Mouse (Mus musculus) gastrocnemius, postnatal 36 days (tissue): Measurements from ENCODE around the gene Ptpn5. TPM values are rescaled to one million over a fixed set of nuclear protein-coding genes. Genes with fewer than 3 reads are reported as not detected.

Experiments
- microRNA-seq, 2 experiments: library from miRNA; unstranded; fragments of <30 nt; microRNA quantifications; one replicate each; pipeline ENCODE4 v1.2.0; 2021
- total RNA-seq, 2 experiments: library from RNA; stranded (reverse); gene quantifications; 2 replicates each; pipeline ENCODE4 v1.2.3; 2021

Ptpn5 gene
- total RNA-seq, 2 experiments from 2014 or later: not detected

Small RNA genes within 50 kb of the gene (microRNA-seq; reads per million reads assigned to microRNA genes)
- 0 reads per million in 2 experiments for gene Mir7056

Other genes with a start within 250 kb of the Ptpn5 start
- 10 to 100 TPM; 47.2 to 50.3 TPM for gene Tsg101, start 213.7 kb downstream of the Ptpn5 start, total RNA-seq
- 1 to 10 TPM; 9.0 to 9.6 TPM for gene Uevld, start 175.2 kb downstream of the Ptpn5 start, total RNA-seq
- not detected for gene Gm9999, start 150.1 kb downstream of the Ptpn5 start, total RNA-seq
- 1 to 10 TPM; 3.8 to 4.7 TPM for gene Spty2d1, start 125.3 kb downstream of the Ptpn5 start, total RNA-seq
- 1 to 10 TPM; 4.6 to 5.5 TPM for gene Tmem86a, start 83.1 kb downstream of the Ptpn5 start, total RNA-seq
- not detected for gene Mrgpra6, start 71.2 kb upstream of the Ptpn5 start, total RNA-seq
- not detected for gene Mrgpra9, start 119.2 kb upstream of the Ptpn5 start, total RNA-seq
- not detected for gene Mrgpra1, start 220.6 kb upstream of the Ptpn5 start, total RNA-seq